Mouse (Mus musculus): ENCODE data around the gene Zbtb34.

The Zbtb34 gene

DNA sequence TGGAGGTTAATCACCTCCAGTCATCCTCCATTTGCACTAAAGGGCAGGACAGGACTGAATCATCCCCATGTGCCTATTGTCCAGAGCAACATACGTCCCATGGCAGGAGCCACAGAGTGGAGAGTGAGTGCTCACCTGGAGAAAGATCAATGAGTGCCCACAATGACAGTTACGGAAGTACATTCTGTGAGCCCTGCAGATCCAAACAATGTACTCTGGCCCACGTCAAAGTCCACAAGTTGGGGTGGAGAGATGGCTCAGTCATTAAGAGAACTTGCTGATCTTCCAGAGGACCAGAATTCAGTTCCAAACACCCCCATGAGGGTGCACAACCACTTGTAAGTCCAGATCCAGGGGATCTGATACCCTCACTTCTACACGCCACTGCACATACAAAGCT, 67.2 kb downstream of the Zbtb34 start:
- no peaks in the 10 kb centered on the region for H3K27me3 ChIP-seq (ENCODE audit: insufficient read depth, low read length)
- TF ChIP-seq CTCF (conservative IDR thresholded peaks at IDR 0.05; ENCODE audit: low read length) (no peak), NANOG (IDR thresholded peaks at IDR 0.05; ENCODE audit: borderline replicate concordance, low read length) (no peak), POU5F1 (IDR thresholded peaks at IDR 0.05; ENCODE audit: borderline replicate concordance, low read length) (no peak)
- no peak overlapping the region for H3K4me3 ChIP-seq (replicated peaks; ENCODE audit: low read length)
- peaks cover 12% of the 10 kb centered on the region for H3K36me3 ChIP-seq (ENCODE audit: insufficient read depth, low read length)
- H3K9me3 ChIP-seq (ENCODE audit: low read length) = no peaks in the 10 kb centered on the region
- H3K4me1 ChIP-seq (replicated peaks; ENCODE audit: low read depth, low read length) = no peaks in the 10 kb centered on the region

DNA sequence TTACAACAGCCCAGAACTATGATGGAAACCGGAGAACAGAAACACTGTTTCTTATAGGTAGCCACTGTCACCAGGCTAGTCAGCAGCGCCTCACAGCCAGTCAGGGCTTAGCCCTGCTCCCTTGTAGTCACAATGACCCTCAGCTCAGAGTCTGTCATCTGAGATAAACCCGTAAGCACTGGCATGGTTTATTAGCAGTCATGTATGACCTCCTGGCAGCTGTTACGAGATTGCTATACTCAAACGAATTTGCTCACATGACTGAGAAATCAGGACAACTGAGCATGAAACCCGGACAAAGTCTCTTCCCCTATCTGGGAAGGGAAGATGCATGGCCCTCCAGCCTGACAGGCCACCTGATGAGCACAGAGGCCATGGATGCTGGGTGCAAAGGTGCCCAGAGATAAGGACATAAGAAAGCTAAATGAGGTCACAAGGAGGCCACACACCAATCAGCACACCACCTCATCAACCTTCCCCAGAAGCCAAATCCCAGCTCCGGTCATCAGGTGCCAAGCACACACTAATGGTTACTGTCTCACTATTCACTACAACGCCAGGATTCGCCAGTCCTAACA, 69.9 kb downstream of the Zbtb34 start:
- Histone ChIP-seq H3K36me3 (ENCODE audit: insufficient read depth, low read length) (no peaks in the 10 kb centered on the region), H3K4me3 (replicated peaks; ENCODE audit: low read length) (no peak overlapping the region), H3K9me3 (ENCODE audit: low read length) (no peaks in the 10 kb centered on the region), H3K27me3 (ENCODE audit: insufficient read depth, low read length) (no peaks in the 10 kb centered on the region), H3K4me1 (replicated peaks; ENCODE audit: low read depth, low read length) (peaks cover 16% of the 10 kb centered on the region)
- TF ChIP-seq NANOG (IDR thresholded peaks at IDR 0.05; ENCODE audit: borderline replicate concordance, low read length) (no peak), POU5F1 (IDR thresholded peaks at IDR 0.05; ENCODE audit: borderline replicate concordance, low read length) (no peak), CTCF (conservative IDR thresholded peaks at IDR 0.05; ENCODE audit: low read length) (no peak)

DNA sequence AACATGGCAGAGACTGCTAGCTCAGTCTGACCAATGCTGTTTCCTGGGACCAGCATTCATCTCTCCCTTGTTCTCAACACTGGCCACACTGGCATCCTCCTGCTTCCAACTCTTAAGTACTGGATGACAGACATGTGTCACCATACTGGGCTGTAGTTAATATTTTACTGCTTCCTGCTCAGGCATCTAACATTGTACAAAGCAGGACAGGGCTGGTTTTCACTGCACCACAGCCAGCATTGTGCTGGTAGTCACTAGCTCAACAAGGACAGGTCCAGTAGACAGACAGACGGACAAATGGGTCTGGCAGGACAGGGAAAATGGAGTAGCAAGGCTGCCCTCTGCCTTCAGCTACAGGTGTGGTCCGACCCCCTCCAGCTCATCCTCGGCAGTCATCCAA, 70.6 kb downstream of the Zbtb34 start:
- no peak for TF ChIP-seq CTCF (conservative IDR thresholded peaks at IDR 0.05; ENCODE audit: low read length)
- no peak for TF ChIP-seq POU5F1 (IDR thresholded peaks at IDR 0.05; ENCODE audit: borderline replicate concordance, low read length)
- no peak for TF ChIP-seq NANOG (IDR thresholded peaks at IDR 0.05; ENCODE audit: borderline replicate concordance, low read length)
- Histone ChIP-seq H3K27me3 (ENCODE audit: insufficient read depth, low read length) (no peaks in the 10 kb centered on the region), H3K36me3 (ENCODE audit: insufficient read depth, low read length) (no peaks in the 10 kb centered on the region), H3K4me3 (replicated peaks; ENCODE audit: low read length) (no peak overlapping the region), H3K9me3 (ENCODE audit: low read length) (no peaks in the 10 kb centered on the region), H3K4me1 (replicated peaks; ENCODE audit: low read depth, low read length) (peaks cover 16% of the 10 kb centered on the region)

DNA sequence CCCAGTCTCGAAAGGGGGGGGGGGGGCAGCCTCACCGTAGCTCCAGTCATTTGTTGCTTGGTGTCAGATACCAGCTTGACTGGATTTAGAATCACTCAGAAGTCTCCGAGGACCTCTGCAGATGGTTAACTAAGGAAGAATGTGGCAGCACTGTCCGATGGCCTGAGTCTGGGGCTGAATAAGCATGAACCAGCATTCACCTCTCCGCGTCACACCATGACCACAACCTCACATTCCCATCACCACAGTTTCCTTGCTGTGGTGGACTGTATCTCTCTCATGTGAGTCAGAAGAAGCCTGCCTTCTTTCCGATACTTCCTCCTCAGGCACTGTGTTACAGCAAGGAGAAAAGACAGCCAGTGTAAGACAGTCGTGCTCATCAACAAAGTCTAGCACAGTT, 71.9 kb downstream of the Zbtb34 start:
- TF ChIP-seq CTCF (conservative IDR thresholded peaks at IDR 0.05; ENCODE audit: low read length) (no peak), POU5F1 (IDR thresholded peaks at IDR 0.05; ENCODE audit: borderline replicate concordance, low read length) (no peak), NANOG (IDR thresholded peaks at IDR 0.05; ENCODE audit: borderline replicate concordance, low read length) (no peak)
- H3K4me3 ChIP-seq (replicated peaks; ENCODE audit: low read length) = no peak overlapping the region
- peaks cover 16% of the 10 kb centered on the region for H3K4me1 ChIP-seq (replicated peaks; ENCODE audit: low read depth, low read length)
- no peaks in the 10 kb centered on the region for H3K36me3 ChIP-seq (ENCODE audit: insufficient read depth, low read length)
- H3K9me3 ChIP-seq (ENCODE audit: low read length) = no peaks in the 10 kb centered on the region
- no peaks in the 10 kb centered on the region for H3K27me3 ChIP-seq (ENCODE audit: insufficient read depth, low read length)

DNA sequence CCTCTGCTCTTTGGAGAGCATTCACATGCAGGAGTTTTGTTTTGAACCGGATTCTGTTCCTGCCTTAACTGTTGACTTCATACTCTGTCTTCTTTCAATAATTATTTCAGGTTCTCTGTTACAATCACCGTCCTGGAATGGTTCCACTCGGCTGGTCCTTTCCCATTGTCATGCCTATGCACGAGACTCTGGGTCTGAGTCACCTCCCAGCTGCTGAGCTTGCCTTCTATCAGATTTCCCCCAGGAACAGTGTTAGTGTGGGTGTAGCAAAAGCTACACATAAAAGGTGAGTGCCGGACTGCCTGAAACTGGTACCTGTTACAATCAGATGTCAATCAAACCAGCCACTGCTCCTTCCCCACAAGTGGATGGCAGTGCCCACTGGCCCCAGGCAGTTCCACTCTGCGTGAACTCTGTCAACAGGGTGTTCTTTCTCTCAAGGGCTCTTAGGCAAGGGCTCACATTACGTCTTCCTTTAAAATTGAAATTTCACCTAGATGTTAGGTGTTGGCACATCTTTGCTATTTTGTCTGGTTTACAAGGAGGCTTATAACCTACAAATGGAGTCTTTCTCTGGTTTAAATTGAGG, 73.8 kb downstream of the Zbtb34 start:
- no peak for TF ChIP-seq POU5F1 (IDR thresholded peaks at IDR 0.05; ENCODE audit: borderline replicate concordance, low read length)
- TF ChIP-seq NANOG (IDR thresholded peaks at IDR 0.05; ENCODE audit: borderline replicate concordance, low read length) = no peak
- no peak for TF ChIP-seq CTCF (conservative IDR thresholded peaks at IDR 0.05; ENCODE audit: low read length)
- H3K27me3 ChIP-seq (ENCODE audit: insufficient read depth, low read length) = no peaks in the 10 kb centered on the region
- no peaks in the 10 kb centered on the region for H3K9me3 ChIP-seq (ENCODE audit: low read length)
- H3K36me3 ChIP-seq (ENCODE audit: insufficient read depth, low read length) = no peaks in the 10 kb centered on the region
- H3K4me1 ChIP-seq (replicated peaks; ENCODE audit: low read depth, low read length) = peaks cover 16% of the 10 kb centered on the region
- no peak overlapping the region for H3K4me3 ChIP-seq (replicated peaks; ENCODE audit: low read length)

All from E14TG2a.4 (cell line).